Mouse (Mus musculus) stomach, embryonic 14.5 days (tissue): ENCODE data around the gene Plekha5. TPM values are rescaled to one million over a fixed set of nuclear protein-coding genes. Genes with fewer than 3 reads are reported as not detected.

Experiments used
- ATAC-seq: fragments of 200-750 bp; cut with Nextera tagmentation; 2 replicates; pipeline ENCODE4 v1.8.0; 2017; ENCODE audit warnings: low read depth, moderate TSS enrichment; ENCODE audit not compliant: insufficient number of reproducible peaks, insufficient read depth, low FRiP score
- H3K27ac ChIP-seq: fragments of 300-500 bp; sonication (generic); 2 replicates; pipeline ENCODE4 v1.5.1; 2014; ENCODE audit warnings: mild to moderate bottlenecking, low read length, moderate library complexity, mixed read lengths
- H3K27me3 ChIP-seq: fragments of 300-500 bp; sonication (generic); 2 replicates; pipeline ENCODE4 v1.6.1; 2014; ENCODE audit warnings: low read length, control low read depth, mixed read lengths; ENCODE audit not compliant: control insufficient read depth, insufficient read depth
- H3K36me3 ChIP-seq: fragments of 300-500 bp; sonication (generic); 2 replicates; pipeline ENCODE4 v1.6.1; 2014; ENCODE audit warnings: mild to moderate bottlenecking, control low read depth, low read length, moderate library complexity, mixed read lengths; ENCODE audit not compliant: control insufficient read depth, insufficient read depth
- H3K4me1 ChIP-seq: fragments of 300-500 bp; sonication (generic); 2 replicates; pipeline ENCODE4 v1.6.1; 2014; ENCODE audit warnings: low read length, control low read depth, mixed read lengths; ENCODE audit not compliant: control insufficient read depth, insufficient read depth
- H3K4me2 ChIP-seq: fragments of 300-500 bp; sonication (generic); replicated peaks from 2 replicates; pipeline ENCODE4 v1.6.1; 2014; ENCODE audit warnings: low read depth, low read length, control low read depth
- H3K4me3 ChIP-seq: fragments of 300-500 bp; sonication (generic); 2 replicates; pipeline ENCODE4 v1.5.1; 2014; ENCODE audit warnings: low read depth, low read length, control low read depth
- H3K9ac ChIP-seq: fragments of 300-500 bp; sonication (generic); replicated peaks from 2 replicates; pipeline ENCODE4 v1.6.1; 2014; ENCODE audit warnings: low read depth, mild to moderate bottlenecking, control low read depth, low read length, moderate library complexity, mixed read lengths
- H3K9me3 ChIP-seq: fragments of 300-500 bp; sonication (generic); 2 replicates; pipeline ENCODE4 v1.6.1; 2016; ENCODE audit warnings: low read depth, low read length, control low read depth; ENCODE audit not compliant: control insufficient read depth
- WGBS: fragments of 180-500 bp; shearing (Covaris S2); extraction: QIAGEN DNeasy Blood & Tissue Kit; methylation state at CpG from one replicate; pipeline ENCODE4 v1.1.7; 2014; 5-methylcytosine and 5-hydroxymethylcytosine counted together
- polyA plus RNA-seq: library from polyadenylated mRNA; unstranded; fragments of >200 nt; fragmentation: Nextera tagmentation; extraction: Ambion mirVana; gene quantifications from 2 replicates; pipeline ENCODE4 v1.2.1, GENCODE M21; 2014

Plekha5 gene
- polyA plus RNA-seq, 1 experiment from 2014 or later = 67.3 TPM

DNA sequence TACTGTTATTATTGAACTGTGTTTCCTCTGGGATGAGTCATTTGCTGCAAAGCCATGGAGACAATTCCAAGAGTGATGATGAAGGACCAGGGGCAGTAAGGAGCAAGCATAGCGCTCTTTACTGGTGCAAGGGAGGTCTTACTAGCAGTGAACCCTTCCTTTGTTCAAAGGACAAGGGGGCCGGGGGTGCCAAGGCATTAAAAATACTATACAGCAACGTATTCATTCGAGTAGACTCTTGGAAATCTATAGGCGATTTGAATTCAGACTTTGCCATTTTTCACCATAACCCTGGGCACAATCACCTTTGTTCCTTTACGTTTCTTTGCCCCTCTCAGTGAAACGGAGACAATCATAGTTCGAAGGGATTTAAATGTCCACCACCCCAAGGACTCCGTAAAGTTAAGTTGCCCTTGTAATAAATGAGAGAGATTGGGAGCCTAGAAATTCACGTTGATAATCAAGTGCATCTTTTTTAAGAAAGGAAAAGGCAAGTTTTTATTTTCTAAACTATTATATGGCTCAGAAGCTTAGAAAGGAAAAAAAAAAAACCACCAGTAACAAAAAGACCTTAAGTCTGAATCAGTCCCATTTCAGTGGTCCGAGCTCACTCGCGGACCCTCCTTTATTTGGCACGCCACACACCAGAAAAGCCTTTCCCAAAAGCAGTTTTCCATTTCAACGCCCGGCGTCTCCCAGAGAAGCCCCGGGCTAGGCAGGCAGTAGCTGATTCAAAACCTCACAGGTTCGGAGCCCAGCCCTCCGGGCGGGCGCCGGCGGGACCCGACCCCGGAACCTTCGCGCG, 611 bp upstream of the Plekha5 start:
- peaks cover 17% of the 10 kb centered on the region for H3K4me1 ChIP-seq
- peak overlapping the region; percentile 96 for H3K4me3 ChIP-seq
- peak overlapping the region; percentile 96 for H3K9ac ChIP-seq
- H3K27ac ChIP-seq = peak overlapping the region; percentile 97
- H3K4me2 ChIP-seq = peak overlapping the region; percentile 64
- peaks cover 5% of the 10 kb centered on the region; the same call in 1 of the 2 replicates for H3K9me3 ChIP-seq
- ATAC-seq = no peak
- H3K27me3 ChIP-seq = no peaks in the 10 kb centered on the region
- H3K36me3 ChIP-seq = peaks cover under 1% of the 10 kb centered on the region; the same call in 1 of the 2 replicates
- WGBS = 14% methylated on average over 29 of the region's 29 CpGs

DNA sequence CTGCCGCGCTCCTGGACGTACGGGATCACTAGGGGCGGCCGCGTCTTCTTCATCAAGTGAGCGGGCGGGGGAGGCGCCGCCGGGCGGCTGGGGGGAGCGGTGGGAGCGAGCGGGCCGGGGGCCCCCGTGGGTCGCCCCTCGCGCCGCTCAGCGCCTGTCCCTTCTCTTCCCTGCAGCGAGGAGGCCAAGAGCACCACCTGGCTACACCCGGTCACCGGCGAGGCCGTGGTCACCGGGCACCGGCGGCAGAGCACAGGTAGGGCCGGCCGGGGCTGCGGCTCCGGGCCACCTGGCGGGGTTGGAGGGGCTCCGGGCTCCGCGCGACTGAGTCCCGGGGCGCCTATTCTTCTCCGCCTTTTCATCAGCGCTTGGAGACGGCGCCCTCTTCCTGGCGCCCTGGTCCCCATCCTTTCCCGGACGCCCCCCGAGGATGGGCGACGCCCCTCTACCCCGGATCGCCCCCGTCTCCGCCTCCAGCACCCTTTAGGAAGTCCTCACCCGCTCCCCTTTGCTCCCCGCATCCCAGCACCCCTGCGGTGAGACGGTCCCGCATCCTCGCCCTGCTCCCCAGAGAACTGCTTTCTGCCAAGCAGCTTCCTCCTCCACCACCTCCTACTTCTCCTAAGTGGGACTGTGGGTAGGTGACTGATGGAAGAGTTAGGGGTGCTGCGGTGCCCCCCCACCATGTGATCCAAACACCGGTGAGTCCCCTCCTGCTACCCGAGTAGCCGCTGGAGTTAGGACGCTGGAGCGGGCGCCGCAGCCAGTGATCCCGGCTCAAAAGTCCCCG, 542 bp downstream of the Plekha5 start:
- peak; percentile 72 for ATAC-seq
- Histone ChIP-seq H3K27ac (peak overlapping the region; percentile 97), H3K9ac (peak overlapping the region; percentile 96), H3K4me2 (peak overlapping the region; percentile 64), H3K4me1 (peaks cover 17% of the 10 kb centered on the region), H3K4me3 (peak overlapping the region; percentile 96), H3K36me3 (peaks cover 7% of the 10 kb centered on the region; the same call in 1 of the 2 replicates), H3K27me3 (no peaks in the 10 kb centered on the region), H3K9me3 (peaks cover 4% of the 10 kb centered on the region; the same call in 1 of the 2 replicates)
- WGBS = under 1% methylated on average over 65 of the region's 72 CpGs

DNA sequence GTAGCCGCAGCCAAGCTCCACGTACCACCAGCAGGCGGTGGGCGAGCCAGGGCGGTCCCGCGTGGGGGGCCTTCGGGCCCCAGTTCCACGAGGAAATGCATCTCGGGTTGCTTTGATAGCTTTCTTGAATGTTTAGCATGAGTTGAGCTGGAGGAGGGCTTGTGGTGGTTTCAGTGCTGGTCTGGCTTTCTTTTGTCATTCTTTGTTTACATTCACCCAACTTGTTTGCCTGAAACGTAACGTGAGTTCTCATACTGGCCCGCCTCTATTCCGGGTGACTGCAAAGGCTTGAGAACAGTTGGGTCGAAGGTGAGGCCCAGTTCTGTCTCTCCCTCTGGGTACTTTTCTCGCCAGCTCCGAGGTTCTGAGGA, 1.1 kb downstream of the Plekha5 start:
- Histone ChIP-seq H3K4me1 (peaks cover 17% of the 10 kb centered on the region), H3K36me3 (peaks cover 8% of the 10 kb centered on the region), H3K9me3 (no peaks in the 10 kb centered on the region), H3K4me3 (peak overlapping the region; percentile 96), H3K27me3 (no peaks in the 10 kb centered on the region), H3K27ac (peak overlapping the region; percentile 97), H3K4me2 (peak overlapping the region; percentile 64), H3K9ac (peak overlapping the region; percentile 96)
- ATAC-seq = peak; percentile 24
- WGBS = 0% methylated on average over 17 of the region's 17 CpGs

DNA sequence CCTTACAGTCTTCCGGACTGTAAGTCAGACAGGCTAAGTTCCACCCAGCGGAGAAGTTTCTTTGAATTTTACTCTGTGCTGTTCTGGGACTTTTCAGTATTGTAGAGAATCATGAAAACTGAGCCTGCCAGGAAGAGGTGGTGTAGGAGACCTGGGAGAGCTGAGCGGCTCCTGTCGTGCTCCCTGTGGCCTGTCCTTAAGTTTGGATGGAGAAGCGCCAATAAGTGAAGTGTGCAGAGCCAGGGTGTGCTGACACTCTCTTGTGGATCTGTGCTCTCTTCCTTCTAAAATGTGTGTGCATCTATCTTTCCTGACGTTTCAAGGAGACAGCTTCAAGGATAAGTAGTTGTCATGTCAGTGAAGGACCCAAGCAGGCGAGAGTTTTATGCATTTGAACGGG, 5.4 kb downstream of the Plekha5 start:
- WGBS = 67% methylated on average over 8 of the region's 8 CpGs
- no peak for ATAC-seq

DNA sequence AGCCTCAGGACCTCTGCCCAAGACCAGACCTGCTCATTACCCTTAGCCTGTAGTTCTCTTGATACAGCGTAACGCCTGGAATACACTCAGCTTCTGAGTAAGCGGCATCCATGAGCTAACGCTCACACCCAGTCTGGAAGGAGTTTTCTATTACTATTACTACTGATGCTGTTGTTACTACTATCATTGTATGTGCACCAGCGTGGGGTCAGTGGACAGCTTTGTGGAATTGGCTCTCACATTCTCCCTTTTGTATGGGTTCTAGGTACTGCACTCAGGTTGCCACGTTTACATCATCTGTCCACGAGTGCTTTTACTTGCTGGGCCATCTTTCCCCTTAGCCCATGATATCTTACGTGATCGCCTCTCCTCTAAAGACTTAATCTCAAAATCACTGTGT, 8.5 kb downstream of the Plekha5 start:
- H3K4me3 ChIP-seq = no peak overlapping the region
- H3K4me1 ChIP-seq = no peaks in the 10 kb centered on the region
- WGBS = 95% methylated on average over 9 of the region's 9 CpGs
- ATAC-seq = no peak
- no peaks in the 10 kb centered on the region for H3K9me3 ChIP-seq
- H3K9ac ChIP-seq = no peak overlapping the region
- no peak overlapping the region for H3K27ac ChIP-seq
- H3K4me2 ChIP-seq = no peak overlapping the region
- no peaks in the 10 kb centered on the region for H3K27me3 ChIP-seq
- peaks cover 34% of the 10 kb centered on the region for H3K36me3 ChIP-seq

More for the DNA sequence above, 5.4 kb downstream of the Plekha5 start:
- Histone ChIP-seq H3K9me3 (no peaks in the 10 kb centered on the region), H3K27ac (no peak overlapping the region), H3K9ac (no peak overlapping the region), H3K4me1 (peaks cover 14% of the 10 kb centered on the region), H3K4me2 (no peak overlapping the region), H3K36me3 (peaks cover 34% of the 10 kb centered on the region), H3K4me3 (no peak overlapping the region), H3K27me3 (no peaks in the 10 kb centered on the region)

DNA sequence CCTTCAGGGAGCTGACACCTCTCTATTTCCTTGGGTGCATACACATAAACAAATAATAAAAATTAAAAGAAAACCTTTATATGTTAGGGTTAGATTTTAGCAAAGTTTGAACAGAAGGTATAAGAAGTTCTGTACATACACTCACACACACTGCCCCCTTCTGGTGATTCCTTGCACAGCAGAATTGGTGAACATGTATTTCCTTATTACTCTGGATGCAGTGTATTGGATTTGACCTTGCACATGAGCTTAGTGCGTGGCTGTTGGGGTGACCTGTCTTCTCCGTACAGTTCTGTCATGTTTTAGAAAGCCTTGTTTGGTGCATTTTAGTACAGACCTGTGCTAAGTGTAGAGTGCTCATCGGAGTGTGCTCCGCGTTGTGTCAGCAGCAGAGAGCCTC, 19.5 kb downstream of the Plekha5 start:
- ATAC-seq = no peak
- no peak overlapping the region for H3K27ac ChIP-seq
- WGBS = 92% methylated on average over 5 of the region's 5 CpGs

DNA sequence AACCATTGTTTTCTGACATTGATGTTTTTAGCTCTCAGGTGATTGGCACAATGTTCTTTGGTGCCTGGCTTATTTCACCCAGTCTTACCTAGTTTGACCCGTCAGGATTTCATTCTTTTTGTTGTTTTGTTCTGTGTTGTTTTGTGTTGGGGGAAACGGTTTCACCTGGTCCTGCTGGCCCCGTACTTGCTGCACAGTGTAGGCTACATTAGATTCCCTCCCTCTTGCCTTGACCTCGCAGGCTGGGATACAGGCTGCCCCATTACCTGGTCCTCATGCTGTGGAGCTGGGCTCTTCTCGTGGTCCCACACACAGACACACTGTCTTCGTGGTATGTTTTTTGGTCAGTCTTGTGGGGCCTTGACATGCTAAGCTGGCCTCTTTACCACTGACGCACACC, 20.3 kb downstream of the Plekha5 start:
- H3K4me2 ChIP-seq = no peak overlapping the region
- 72% methylated on average over 7 of the region's 7 CpGs for WGBS
- no peak for ATAC-seq
- H3K27ac ChIP-seq = no peak overlapping the region
- H3K9ac ChIP-seq = no peak overlapping the region
- H3K36me3 ChIP-seq = no peaks in the 10 kb centered on the region; the same call in 1 of the 2 replicates
- no peaks in the 10 kb centered on the region for H3K27me3 ChIP-seq
- H3K9me3 ChIP-seq = no peaks in the 10 kb centered on the region
- no peak overlapping the region for H3K4me3 ChIP-seq
- H3K4me1 ChIP-seq = 0 out of 2 replicates have a peak, but pooled peaks cover 4% of the 10 kb centered on the region

More for the DNA sequence above, 19.5 kb downstream of the Plekha5 start:
- Histone ChIP-seq H3K4me3 (no peak overlapping the region), H3K9ac (no peak overlapping the region), H3K4me1 (0 out of 2 replicates have a peak, but pooled peaks cover 4% of the 10 kb centered on the region), H3K4me2 (no peak overlapping the region), H3K27me3 (no peaks in the 10 kb centered on the region), H3K9me3 (no peaks in the 10 kb centered on the region), H3K36me3 (no peaks in the 10 kb centered on the region; the same call in 1 of the 2 replicates)

DNA sequence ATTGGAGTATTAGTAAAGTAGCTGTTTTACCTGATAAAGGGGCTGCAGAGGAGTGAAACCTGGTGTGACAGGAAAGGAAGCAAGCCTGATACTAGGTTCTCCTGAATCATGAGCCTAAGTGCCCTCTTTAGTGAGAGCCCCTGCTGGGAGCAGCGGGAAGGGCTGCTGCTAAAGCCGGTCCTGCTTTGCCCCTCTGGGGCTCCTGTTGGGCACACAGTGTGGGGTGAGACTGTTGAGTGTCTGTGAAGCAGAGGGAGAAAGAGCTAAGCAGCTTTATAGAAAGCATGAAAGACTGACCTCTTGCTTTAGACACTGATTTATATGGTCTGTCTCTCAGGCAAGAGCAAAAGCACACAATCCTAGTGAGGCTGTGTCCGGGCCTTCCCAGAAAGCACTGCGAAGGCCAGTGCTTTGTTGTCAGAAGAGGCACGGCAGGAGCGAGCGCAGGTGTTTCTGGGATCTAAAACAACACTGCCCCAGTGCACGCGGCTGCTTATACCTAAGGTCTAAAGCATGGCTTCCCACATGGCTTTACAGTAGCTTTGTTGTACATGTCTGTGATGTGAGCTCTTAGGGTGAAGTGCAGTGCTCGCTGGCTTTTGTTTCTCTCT, 21.1 kb downstream of the Plekha5 start:
- H3K27ac ChIP-seq = no peak overlapping the region
- no peak for ATAC-seq
- 48% methylated on average over 10 of the region's 10 CpGs for WGBS
- H3K4me1 ChIP-seq = 0 out of 2 replicates have a peak, but pooled peaks cover 4% of the 10 kb centered on the region
- no peak overlapping the region for H3K9ac ChIP-seq
- H3K4me3 ChIP-seq = no peak overlapping the region
- no peaks in the 10 kb centered on the region for H3K9me3 ChIP-seq
- H3K36me3 ChIP-seq = no peaks in the 10 kb centered on the region; the same call in 1 of the 2 replicates
- no peaks in the 10 kb centered on the region for H3K27me3 ChIP-seq
- no peak overlapping the region for H3K4me2 ChIP-seq
